Mouse (Mus musculus) cerebellum, postnatal 25 days (tissue): ENCODE data around the gene Ssmem1.

Experiments
- DNase-seq, 2 experiments: peaks; one replicate each; pipeline ENCODE4 v3.0.0; 2021; ENCODE audit warnings: mixed read lengths in 2 of 2

Gene Ssmem1

DNA sequence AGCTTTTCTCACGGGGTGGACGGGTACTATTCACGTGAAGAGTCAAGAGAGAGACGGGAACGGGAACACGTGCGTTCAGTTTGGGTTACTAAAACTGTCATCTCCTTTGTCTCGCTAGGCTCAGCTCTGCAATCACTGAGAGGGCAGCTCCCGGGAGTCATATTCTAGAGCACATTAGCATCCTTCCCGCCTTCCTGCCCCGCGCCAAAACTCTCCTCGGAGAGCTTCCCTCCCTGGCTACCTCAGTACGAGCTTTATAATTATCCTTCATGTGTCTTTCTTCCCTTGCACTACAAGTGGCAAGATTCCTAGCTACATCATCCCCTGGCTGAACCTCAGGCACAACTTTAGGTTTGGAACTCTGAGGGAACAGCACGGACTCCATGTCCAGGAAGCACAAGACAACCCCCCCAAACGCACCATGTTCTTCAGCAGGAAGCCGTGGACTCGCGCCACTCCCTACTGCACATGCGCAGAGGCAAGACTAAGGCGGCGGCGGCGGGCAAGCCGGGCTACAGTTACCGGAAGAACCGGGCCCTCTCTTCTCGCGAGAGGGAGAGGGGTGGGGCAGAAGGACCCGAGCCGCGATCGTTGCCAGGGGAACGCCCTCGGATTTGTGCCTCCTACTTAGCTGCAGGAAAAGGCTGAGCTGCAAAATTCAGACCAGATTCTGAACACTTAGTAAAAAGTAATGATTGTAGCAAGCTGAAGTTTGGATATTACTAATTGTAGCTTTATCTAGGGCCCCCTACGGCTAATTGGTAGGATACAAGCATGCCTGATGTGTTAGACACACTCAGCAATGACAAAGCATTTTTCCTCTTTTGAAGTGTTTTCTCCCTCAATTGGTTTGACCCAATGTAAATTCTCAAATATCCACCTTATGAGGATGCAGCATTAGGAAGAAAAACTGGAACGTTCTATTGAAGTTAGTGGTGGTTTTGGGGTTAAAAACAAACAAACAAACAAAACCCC, at the start of gene Ssmem1, which contains the start of gene Tmem209:
Ssmem1 (plus strand) TSS at position 585 of the 975 bp plus-strand sequence.
Tmem209 (minus strand) TSS at position 519 of the 975 bp plus-strand sequence.
- peak; percentile 98 to 99 for DNase-seq

DNA sequence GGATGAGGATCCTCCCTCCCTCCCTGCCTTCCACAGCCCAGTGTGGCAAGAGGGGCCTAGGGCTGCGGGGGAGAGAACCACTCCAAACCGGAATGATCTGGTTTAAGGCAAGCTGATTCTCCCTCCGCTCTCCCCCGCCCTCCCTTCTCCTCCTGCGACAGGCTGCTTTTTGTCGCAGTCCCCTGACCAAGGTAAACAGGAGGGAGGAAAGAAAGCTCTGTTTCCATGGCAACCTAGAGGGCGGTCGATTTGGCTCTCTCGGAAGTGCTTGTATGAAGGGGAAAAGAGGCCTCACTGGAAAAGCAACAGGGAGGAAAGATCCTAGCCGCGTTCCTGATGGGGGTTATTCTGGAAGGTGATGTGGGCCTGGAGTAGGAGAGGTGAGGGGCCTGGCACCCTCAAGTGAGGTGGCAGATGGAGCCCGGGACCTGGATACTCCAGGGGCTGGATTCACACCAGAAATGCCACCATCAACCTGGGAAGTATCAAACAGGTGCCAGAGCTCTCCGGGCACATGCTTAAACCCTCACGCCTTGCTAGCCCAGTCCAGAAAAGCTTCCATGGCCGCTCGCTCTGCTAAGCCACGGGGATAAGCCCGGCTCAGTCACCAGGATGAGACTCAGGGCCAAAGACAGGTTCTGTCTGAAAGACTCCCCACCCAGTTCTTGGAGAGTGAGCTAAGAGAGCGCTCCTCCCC, 48.8 kb upstream of the Ssmem1 start:
- DNase-seq = peak; percentile 89 to 91

DNA sequence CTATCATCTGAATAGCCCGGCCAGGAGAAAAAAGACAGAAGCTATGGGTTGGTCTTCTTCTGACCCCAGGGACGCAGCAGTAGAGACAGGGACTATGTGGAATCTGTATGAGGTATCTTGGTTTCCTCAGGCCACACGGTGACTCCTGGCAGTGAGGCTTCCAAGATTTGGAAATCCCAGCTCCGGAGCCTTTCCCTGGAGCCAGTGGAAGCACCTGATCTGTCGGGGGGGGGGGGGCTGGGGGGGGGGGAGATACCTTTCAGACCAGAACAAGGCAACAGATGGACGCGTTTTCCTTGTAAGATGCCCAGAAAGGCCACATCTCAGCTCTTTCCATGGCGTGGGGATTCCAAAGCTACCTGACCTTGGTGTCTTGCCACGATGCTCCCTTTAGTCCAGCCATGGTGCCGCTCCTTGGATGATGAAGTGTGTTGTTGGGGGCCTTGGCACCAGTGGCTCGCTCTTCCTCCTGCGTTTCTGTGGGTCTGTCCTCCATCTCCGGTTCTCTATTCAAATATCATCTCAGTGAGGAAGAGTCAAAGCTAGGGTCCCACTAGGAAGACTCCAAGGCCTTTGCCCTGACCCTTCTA, 47.8 kb upstream of the Ssmem1 start:
- DNase-seq = peak; percentile 39 to 47

DNA sequence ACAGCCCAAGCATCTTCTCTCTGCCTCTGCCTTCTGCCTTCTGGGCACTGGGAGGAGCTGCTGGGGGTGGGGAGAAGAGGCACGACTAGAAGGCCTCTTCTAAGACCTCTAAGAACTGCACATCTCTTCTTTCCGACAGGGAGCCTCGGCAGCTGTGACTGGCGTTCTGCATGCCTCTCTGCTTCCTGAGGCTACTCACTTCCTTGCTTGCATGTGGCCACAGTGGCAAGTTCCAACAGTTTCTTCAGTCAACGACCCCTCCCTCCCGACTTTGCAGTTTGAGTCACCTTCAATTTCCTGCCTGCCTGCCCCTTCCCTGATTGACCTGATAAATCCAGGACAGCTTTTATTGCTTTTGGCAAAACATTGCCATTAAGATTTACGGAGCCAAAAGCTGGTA, 46.8 kb upstream of the Ssmem1 start:
- DNase-seq = no peak

DNA sequence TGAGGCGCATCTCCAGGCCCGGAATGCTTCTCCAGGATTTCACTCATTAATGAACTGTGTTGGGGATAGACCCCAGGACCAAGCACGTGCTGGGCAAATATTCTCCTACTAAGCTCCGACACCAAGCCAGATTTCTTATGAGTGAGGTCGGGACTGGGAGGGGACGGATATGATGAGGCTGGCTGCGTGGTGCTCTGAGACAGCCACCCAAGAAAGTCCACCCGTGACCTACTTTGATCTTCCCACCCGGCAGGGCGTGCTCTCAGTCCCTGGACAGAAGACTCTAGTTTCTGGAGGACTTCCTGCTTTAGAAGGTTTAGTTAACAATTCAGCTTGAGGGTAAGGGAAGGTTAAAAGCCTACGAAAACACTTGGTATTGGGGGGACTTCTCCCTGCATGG, 44.1 kb upstream of the Ssmem1 start:
- DNase-seq = no peak

DNA sequence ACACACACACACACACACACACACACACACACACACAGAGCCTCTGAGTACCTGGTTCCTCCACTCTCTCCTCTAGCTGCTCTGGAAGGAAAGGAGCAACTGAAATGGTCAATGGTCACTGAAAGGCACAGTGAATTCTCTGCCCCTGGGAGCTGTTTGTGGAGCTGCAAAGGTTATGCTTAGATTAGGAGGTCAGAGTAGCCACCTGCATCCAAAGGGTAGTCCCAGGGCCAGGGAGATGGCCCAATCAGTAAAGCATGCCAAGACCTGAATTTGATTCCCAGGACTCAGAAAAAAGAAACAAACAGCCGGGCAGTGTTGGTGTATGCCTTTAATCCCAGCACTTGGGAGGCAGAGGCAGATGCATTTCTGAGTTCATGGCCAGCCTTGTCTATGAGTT, 41.6 kb upstream of the Ssmem1 start:
- no peak for DNase-seq

DNA sequence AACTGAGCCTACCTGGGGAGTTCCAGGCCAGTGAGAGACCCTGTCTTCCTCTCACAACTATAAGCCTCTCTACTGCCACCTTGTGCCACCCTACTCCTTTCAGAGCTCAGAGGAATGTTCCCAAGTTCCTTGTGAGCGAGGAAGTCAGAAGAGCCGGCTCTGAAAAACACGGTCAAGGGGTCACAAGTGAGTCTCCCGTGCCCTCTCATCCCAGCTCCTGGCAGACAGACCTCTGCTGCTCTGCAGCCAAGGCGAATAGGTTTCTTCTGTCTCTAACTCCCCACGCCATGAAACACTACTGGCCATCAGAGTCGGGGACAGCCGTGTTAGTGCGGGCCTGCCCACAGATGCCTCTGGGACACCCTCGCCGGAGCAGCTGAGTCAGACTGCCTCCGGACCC, 41.0 kb upstream of the Ssmem1 start:
- peak; percentile 72 to 84 for DNase-seq

DNA sequence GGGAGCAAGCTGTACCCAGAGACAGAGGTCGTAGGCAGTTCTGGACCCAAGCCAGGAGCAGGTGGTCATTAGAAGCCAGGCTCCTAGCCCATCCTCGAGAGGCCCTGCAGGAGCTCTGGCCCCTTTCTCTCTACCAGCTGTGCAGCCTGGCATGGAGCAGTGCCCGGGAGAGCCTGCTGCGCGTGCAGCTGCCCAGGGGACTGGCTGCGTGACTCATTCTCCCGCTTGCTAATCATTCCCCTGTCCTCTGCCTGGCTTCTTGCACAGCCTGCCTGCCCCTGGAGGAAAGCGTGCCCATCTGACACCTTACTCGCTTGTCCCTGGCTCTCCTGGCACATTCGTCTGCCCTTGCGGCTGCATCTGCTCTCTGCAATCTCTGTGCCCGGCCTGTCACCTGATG, 40.3 kb upstream of the Ssmem1 start:
- DNase-seq = peak; percentile 88

DNA sequence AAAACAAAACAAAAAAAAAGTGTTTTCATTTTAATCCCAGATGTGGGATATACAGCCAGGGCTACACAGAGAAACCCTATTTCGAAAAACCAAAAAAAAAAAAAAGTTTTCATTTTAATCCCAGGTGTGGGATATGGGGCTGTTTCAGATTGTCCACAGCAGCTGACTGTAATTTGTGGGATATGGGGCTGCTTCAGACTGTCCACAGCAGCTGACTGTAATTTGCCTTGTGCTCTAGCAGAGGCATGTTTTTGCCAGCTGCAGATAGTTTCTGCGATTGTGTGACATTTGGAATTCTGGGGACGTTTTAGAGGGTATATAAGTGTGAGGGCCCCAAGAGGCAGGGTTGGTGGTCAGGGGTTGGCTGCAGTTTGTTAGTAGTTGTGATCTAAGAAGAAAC, 37.9 kb upstream of the Ssmem1 start:
- no peak for DNase-seq

DNA sequence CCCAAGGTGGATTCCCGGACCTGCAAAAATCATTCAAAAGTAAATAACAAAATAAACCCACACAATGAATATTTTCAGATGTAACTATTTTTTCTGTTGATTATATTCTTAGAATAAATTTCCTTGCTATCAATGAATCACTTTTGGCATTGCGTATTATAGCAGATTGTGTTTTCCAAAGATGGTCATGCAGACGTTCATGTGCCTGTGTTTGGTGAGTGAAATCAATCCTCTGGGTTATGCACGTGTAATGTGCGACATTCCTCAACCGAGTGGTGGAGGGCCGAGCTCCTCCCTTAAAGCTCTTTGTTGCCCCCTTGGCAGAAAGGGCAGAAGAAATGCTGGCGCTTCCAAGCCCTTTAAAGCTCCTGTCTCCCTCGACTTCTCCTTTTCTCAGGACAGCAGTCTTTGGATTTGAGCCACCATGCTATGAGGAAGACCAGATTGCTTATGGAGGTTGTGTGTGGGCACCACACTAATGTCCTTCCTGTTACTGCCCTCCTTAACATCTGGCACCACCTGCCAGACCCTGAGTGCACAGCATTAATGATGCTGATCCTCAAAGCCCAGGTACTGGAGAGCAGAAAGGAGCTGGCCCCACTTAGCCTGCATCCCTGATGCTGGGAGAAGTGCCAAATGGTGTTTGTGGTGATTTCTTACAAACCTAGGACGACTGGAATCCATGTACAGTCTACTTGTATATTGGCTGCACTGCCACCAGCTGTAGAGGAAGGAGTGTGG, 33.5 kb upstream of the Ssmem1 start:
- DNase-seq = no peak

DNA sequence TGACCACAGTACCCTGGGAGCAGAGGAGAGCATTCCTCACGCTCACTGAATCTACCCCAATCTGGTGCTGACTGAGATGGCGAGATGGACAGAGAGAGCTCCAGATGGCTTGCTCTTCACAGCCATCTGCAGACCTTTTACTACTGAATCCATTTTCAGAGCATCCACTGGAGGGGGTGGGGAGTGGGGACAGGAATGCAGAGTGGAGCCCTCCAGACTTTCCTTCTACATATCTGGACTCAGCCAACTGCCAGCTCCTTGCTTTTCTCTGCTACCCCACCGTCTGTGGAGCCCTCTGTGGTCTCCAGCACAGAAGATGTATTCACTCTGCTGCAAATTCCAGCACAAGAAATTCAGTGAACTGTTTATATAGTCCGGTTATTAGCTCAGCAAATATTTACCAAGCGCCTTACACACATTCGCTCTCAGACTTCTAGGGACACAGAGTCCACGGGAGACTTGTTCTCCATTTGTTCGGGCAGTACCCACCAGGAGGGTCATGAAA, 32.4 kb upstream of the Ssmem1 start:
- peak; percentile 61 to 70 for DNase-seq

DNA sequence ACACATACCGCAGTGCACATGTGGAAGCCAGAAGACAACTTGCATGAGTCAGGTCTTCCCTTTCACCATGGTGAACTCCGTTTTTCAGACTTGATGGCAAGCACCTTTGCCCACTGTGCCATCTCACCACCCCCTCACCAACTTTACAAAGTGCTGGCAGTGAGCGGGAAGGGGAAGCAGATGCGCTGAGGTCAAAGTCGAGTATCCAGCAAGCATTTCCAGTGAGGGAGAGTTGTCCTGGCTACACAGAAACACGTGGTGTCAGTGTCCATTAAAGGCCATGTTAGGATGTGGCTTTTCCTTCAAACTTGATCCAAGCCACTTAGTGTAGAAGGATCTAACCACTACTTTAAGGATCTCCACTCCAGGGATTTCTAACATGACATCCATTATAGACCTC, 31.9 kb upstream of the Ssmem1 start:
- no peak for DNase-seq

DNA sequence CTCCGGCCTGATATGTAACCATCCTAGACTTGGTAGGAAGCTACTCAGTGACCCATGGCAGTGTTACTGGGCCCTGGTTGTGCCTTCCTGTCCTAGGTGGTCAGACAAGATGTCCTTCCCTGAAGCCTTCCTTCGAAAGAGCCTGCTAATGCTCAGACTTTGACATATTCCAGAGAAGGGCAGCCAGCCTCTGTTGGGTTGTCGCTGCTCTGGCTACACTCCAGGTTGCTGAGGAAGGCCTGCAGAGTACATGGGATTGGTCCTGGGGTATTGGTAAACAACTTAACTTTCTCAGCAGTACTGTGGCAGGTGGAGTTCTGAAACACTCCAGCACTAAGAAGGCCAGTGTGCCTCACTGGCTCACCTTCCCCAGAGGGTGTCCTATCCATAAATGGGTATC, 30.2 kb upstream of the Ssmem1 start:
- no peak for DNase-seq

DNA sequence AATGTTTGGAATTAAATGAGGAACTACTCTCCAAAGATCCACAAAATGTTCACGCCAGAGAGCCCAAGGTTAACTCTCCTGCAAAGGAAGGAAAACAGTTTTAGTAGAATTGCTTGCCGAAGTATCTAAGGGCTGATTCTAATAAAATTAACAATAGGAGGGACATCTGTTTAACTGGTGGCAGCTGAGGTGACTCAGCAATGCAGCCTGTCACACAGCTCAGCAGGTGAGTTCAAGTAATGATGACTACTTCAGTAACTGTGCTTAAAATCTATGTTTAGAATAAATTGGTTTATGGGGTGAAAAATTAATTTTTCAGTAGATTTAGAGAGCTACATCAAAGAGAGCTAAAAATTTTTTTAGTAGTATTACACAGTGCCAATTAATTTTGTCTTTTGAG, 26.7 kb upstream of the Ssmem1 start:
- no peak for DNase-seq

DNA sequence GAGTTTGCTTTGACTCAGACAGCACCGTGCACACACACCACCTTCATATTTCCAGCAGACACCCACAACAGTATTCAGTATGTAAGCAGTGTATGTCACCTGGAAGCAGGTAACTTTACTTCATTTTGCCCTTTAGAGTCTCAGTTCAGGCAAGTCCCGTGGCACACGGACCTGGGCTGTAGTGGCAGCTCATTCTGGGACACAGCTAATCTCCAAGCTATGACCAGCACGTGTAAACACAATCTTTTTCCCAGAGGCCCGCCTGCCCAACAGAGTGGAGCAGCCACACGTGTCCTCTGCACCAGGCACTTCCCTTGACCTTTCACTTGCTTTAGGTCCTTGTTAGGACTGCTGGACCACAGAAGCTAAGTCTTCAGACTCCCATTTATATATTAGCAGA, 23.1 kb upstream of the Ssmem1 start:
- no peak for DNase-seq

DNA sequence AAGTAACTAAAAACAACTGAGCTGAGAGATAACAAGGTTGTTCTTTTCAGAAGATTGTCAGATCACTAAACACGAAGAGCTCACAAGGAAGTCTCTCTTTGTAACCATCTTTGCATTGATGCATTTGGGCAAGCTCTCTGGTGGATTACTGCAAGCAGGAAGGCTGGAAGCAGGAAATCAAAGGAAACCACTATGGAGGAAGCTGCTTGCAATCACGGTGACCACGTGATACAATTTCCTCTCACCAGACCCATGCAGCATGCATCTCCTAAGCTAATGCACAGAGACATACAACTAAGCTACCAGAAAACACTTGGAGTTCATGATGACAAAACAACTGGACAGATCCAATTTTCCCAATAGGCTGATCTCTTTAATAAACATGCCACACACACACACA, 10.6 kb upstream of the Ssmem1 start:
- DNase-seq = no peak

DNA sequence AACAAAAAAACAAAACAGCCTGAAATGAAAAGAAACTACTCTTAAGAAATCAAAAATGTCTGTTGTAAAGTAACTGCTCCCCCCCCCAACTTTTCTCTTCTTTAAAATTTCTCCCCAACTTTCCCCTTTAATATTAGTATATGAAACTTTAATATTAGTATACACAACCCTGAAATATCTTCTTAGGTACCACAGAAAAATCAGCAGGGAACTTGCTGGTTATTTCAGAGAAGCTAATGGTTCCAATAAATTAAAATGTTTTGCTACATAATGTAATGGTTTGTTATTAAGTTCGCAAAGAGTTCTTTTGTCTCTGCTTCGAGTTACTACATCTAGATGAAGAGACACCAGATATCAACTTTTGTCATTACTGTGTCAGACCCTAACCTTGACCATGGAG, 825 bp upstream of the Ssmem1 start:
- no peak for DNase-seq

DNA sequence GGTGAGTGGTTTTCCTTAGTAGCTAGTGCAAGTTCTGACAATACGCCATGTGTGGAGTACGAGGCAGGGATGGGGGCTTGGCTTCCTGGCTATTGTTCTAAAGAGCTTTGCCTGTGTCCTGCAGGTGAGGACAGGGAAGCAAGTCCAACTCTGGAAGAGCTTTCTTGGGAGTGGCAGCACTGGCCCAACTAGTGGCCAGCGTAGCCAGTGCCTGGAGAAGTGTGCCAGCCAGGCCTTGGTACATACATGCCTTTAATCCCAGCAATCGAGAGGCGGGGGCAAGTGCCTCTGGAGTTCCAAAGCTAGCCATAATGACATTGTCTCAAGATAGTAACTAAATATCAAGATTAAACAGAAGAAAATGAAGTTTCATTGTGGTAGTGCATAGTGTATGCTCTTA, 642 bp downstream of the Ssmem1 start:
- DNase-seq = peak; percentile 19 to 31

DNA sequence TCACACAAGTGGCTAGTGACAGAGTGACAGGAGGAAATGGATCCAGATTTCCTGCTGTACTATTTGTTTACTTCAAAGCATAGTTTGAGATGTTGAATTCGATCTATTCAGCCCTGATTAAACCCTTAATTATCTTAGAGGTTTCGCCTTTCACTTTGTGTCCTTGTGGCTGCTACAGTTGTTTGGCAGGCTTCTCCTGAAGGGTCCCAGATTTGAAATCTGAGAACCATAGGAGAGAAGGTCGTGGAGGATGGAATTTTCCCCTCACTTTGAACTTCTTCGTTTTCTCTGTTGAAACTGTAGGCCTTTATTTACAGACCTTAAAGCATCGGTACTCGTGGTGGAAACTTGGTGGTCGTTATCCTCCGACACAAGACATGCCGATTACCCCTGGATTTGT, 4.6 kb downstream of the Ssmem1 start:
- no peak for DNase-seq

DNA sequence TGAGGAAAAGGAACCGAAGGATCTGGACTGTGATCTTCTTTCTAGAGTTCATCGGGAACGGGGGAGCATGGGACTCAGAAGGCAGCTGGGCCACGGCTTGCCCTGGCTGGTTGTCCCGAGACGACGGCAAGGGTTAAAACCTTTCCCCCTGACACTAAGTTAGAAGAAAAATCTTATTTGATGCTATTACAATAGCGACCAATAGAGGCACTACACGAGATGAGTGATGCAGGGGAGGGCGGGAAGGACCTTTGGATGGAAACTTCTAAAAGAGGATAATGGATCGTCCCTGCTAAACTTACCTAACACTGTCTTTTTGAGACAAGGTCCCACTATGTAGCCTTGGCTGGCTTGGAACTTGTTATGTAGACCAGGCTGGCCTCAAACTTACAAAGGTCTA, 10.8 kb downstream of the Ssmem1 start:
- no peak for DNase-seq

DNA sequence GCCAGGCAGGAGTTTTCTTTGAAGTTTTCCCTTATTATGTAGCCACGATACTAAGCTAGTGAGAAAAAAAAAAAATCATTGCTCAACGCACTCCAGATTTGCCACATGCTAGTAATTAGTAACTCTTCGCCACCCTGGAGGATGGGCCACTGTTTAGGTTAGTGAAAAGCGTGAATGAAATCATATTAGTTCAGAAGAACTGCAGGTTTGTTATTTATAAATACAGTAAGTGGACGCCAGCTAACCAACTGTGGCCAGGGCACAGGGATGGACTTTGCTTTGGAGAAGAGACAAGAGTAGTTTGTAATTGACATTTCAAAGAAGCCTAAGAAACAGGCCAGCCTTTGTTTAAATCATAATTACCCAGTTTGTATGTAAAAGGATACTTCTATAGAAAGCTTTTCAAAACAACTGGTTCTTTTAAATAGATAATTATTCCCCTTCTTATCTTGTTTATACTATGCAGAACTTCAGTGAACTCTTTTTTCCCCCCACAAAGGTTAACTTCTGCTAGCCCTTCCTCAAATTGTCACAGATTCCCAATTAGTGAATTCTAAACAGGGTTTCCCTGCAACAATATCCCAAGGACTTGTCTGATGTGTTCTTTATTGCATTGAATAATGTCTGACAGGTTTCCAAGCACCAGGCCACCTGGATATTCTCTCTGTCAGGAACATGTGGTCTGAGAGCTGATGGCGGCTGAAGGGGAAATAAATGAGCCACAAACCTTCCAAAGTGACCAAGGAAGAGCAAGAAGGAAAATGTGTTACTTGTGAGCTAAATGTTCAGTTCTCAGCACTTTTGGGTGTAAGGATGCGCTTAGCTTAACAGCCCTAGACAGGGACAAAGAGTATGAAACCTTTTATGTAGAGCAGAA, 16.0 kb downstream of the Ssmem1 start:
- no peak for DNase-seq
